Mouse (Mus musculus) forebrain, embryonic 10.5 days (tissue): Measurements from ENCODE around the gene Limk1. TPM values are rescaled to one million over a fixed set of nuclear protein-coding genes. Genes with fewer than 3 reads are reported as not detected.

Experiments
- DNase-seq: peaks from one replicate; pipeline ENCODE4 v3.0.0-alpha.2; 2017; ENCODE audit warnings: low spot score; ENCODE audit errors: extremely low spot score
- H3K27ac ChIP-seq: fragments of 300-500 bp; sonication (generic); 2 replicates; pipeline ENCODE4 v1.5.1; 2016; ENCODE audit warnings: mild to moderate bottlenecking
- H3K27me3 ChIP-seq: fragments of 300-500 bp; sonication (generic); 2 replicates; pipeline ENCODE4 v1.6.1; 2016; ENCODE audit warnings: mild to moderate bottlenecking; ENCODE audit not compliant: poor library complexity, severe bottlenecking
- H3K36me3 ChIP-seq: fragments of 300-500 bp; sonication (generic); replicated peaks from 2 replicates; pipeline ENCODE4 v1.6.1; 2016; ENCODE audit warnings: mild to moderate bottlenecking, moderate library complexity
- H3K4me1 ChIP-seq: fragments of 300-500 bp; sonication (generic); 2 replicates; pipeline ENCODE4 v1.6.1; 2016
- H3K4me3 ChIP-seq: fragments of 300-500 bp; sonication (generic); 2 replicates; pipeline ENCODE4 v1.5.1; 2016; ENCODE audit warnings: mild to moderate bottlenecking, moderate library complexity
- H3K9me3 ChIP-seq: fragments of 300-500 bp; sonication (generic); 2 replicates; pipeline ENCODE4 v1.6.1; 2016; ENCODE audit warnings: mild to moderate bottlenecking, moderate library complexity
- WGBS: fragments of 180-500 bp; shearing (Covaris S2); methylation state at CpG from one replicate; pipeline ENCODE4 v1.1.7; 2016; 5-methylcytosine and 5-hydroxymethylcytosine counted together
- polyA plus RNA-seq: library from polyadenylated mRNA; unstranded; fragments of >200 nt; fragmentation: Nextera tagmentation; extraction: Ambion mirVana; gene quantifications from 2 replicates; pipeline ENCODE4 v1.2.1, GENCODE M21; 2016

Limk1 gene
- polyA plus RNA-seq = 6.2 and 7.1 TPM in 2 replicates

- peak within 1 kb of the TSS; percentile 88 for H3K27ac ChIP-seq
- H3K36me3 ChIP-seq = peaks cover 32% of the 10 kb centered on the region
- no peaks in the 10 kb centered on the region for H3K9me3 ChIP-seq
- no peak for DNase-seq
- under 1% methylated on average over 43 of the region's 69 CpGs for WGBS
- H3K4me3 ChIP-seq = peak within 1 kb of the TSS; percentile 88
- peaks cover 15% of the 10 kb centered on the region for H3K27me3 ChIP-seq
- H3K4me1 ChIP-seq = peaks cover 27% of the 10 kb centered on the region
These were observed at the start of gene Limk1 for GRCm38 (mm10) chr5:134688086-134688717. TSS of gene Limk1 (minus strand) at chr5:134688598.

- Histone ChIP-seq H3K4me3 (no peak overlapping the region), H3K9me3 (no peaks in the 10 kb centered on the region), H3K27ac (no peak overlapping the region), H3K4me1 (no peaks in the 10 kb centered on the region; the same call in 1 of the 2 replicates), H3K36me3 (no peaks in the 10 kb centered on the region), H3K27me3 (no peaks in the 10 kb centered on the region)
- 81% methylated on average over 2 of the region's 2 CpGs for WGBS
- no peak for DNase-seq
These were observed 46.5 kb upstream of the Limk1 start for GRCm38 (mm10) chr5:134734920-134735319.

DNA sequence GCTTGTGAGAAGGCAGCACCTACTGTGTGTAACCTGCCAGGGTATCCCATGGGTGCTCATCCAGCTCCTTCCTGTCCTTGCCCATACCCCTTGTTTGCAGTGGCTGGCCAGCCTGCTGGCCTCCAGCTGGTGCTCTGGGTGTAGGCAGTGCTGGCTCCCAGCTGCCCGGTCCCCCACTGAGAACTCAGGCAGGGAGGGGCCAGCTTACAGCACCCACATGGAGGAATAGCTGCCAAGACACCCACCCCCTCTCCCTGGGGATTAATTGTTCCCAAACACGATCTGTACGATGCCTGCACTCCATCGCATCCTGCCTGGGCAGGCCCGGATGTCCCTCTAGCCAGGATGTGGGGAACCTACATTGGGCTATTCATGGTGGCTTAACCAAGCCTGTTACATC, 45.7 kb upstream of the Limk1 start:
- 79% methylated on average over 5 of the region's 5 CpGs for WGBS
- no peak overlapping the region for H3K27ac ChIP-seq

GRCm38 (mm10) chr5:134733241-134733640, 44.8 kb upstream of the Limk1 start:
- Histone ChIP-seq H3K9me3 (no peaks in the 10 kb centered on the region), H3K4me1 (peaks cover 12% of the 10 kb centered on the region; the same call in 1 of the 2 replicates), H3K4me3 (no peak overlapping the region), H3K27me3 (no peaks in the 10 kb centered on the region), H3K36me3 (no peaks in the 10 kb centered on the region), H3K27ac (no peak overlapping the region)
- DNase-seq = no peak
- 68% methylated on average over 4 of the region's 4 CpGs for WGBS

More for the DNA sequence above, 45.7 kb upstream of the Limk1 start:
- no peak overlapping the region for H3K4me3 ChIP-seq
- peaks cover 6% of the 10 kb centered on the region; the same call in 1 of the 2 replicates for H3K4me1 ChIP-seq
- H3K36me3 ChIP-seq = no peaks in the 10 kb centered on the region
- H3K9me3 ChIP-seq = no peaks in the 10 kb centered on the region
- no peak for DNase-seq
- no peaks in the 10 kb centered on the region for H3K27me3 ChIP-seq

DNA sequence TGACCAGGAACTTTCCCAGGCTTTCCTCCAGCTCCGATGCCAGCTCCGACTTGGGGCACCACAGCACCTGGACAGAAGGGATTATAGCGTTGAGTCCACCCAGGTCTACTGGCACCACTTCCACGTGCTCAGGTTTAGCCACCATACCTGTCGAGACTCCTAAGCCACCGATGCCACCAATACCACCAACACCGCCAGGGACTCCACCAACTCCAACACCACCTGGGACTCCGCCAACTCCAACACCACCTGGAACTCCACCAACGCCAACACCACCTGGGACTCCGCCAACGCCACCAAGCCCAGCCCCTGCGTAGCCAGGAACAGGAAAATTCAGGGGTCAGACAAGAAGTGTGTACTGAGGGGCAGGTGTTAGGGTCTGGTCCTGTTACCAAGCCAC, 40.7 kb upstream of the Limk1 start:
- Histone ChIP-seq H3K4me3 (no peak overlapping the region), H3K27ac (no peak overlapping the region), H3K4me1 (peaks cover 17% of the 10 kb centered on the region; the same call in 1 of the 2 replicates), H3K9me3 (no peaks in the 10 kb centered on the region), H3K36me3 (no peaks in the 10 kb centered on the region), H3K27me3 (no peaks in the 10 kb centered on the region)
- 91% methylated on average over 12 of the region's 12 CpGs for WGBS
- no peak for DNase-seq

DNA sequence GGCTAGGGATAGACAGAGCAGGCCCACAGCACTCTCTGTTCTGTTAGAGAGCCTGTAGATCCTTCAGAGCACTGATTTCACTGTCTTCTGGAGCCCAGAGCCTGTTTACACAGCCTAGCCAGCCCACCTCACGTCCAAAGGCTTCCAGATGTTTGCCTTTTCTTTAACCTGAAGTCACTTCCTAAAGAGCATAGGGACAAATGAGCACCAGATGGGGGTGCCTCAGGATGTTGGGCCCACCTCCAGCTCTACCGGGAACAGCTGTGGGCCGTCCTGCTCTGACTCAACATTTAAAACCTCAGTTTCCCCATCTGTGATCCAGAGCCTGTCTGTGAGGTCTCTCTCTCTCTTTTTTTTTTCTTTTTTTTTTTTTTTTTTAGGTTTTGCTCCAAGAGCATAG, 40.1 kb upstream of the Limk1 start:
- no peaks in the 10 kb centered on the region for H3K36me3 ChIP-seq
- H3K4me3 ChIP-seq = no peak overlapping the region
- peaks cover 17% of the 10 kb centered on the region; the same call in 1 of the 2 replicates for H3K4me1 ChIP-seq
- H3K27me3 ChIP-seq = no peaks in the 10 kb centered on the region
- WGBS = 67% methylated on average over 3 of the region's 3 CpGs
- H3K9me3 ChIP-seq = no peaks in the 10 kb centered on the region
- no peak overlapping the region for H3K27ac ChIP-seq
- no peak for DNase-seq

- Histone ChIP-seq H3K36me3 (no peaks in the 10 kb centered on the region), H3K4me3 (no peak overlapping the region), H3K27ac (no peak overlapping the region), H3K4me1 (peaks cover 17% of the 10 kb centered on the region; the same call in 1 of the 2 replicates), H3K27me3 (no peaks in the 10 kb centered on the region), H3K9me3 (no peaks in the 10 kb centered on the region)
- 83% methylated on average over 8 of the region's 8 CpGs for WGBS
- no peak for DNase-seq
These were observed 38.7 kb upstream of the Limk1 start for GRCm38 (mm10) chr5:134727001-134727639.

GRCm38 (mm10) chr5:134725299-134725698, 36.9 kb upstream of the Limk1 start:
- H3K36me3 ChIP-seq = no peaks in the 10 kb centered on the region
- H3K9me3 ChIP-seq = no peaks in the 10 kb centered on the region
- H3K27ac ChIP-seq = no peak overlapping the region
- 61% methylated on average over 4 of the region's 4 CpGs for WGBS
- H3K27me3 ChIP-seq = no peaks in the 10 kb centered on the region
- no peak for DNase-seq
- H3K4me3 ChIP-seq = no peak overlapping the region
- H3K4me1 ChIP-seq = peaks cover 17% of the 10 kb centered on the region; the same call in 1 of the 2 replicates

DNA sequence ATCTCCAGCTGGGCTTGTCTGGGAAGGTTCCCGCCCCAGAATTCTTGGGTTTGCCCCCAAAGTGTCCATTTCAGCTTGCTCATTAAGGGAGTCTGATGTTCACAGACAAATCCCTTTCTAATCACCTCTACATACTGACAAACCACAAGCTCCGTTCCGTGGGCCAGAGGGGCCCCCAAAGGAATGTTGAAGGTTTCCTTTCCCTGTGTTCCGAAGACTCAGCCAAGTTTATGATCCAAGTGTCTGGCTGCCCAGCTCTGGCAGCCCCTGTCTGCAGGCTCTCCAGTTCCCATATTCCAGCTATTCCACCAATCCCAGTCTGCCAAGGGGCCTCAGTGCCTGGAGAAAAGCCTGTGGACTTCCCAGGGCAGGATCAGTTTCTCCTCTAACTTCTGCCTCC, 31.7 kb upstream of the Limk1 start:
- H3K27me3 ChIP-seq = no peaks in the 10 kb centered on the region
- H3K4me1 ChIP-seq = no peaks in the 10 kb centered on the region
- no peak overlapping the region for H3K4me3 ChIP-seq
- WGBS = 70% methylated on average over 4 of the region's 4 CpGs
- H3K9me3 ChIP-seq = no peaks in the 10 kb centered on the region
- no peaks in the 10 kb centered on the region for H3K36me3 ChIP-seq
- DNase-seq = no peak
- no peak overlapping the region for H3K27ac ChIP-seq

DNA sequence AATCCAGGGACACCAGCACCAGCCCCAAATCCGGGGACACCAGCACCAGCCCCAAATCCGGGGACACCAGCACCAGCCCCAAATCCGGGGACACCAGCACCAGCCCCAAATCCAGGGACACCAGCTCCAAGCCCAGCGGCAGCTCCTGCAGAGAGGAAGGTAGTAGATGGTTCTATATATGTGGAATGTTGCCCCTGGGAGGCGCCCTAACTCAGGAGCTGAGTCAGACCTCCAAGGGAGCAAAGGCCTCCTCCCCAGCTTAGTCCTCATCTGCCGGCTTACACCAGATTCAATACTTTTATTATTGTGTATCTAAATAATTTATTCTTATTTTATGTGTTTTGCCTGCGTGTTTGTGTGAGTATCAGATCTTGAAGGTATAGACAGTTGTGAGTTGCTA, 22.7 kb upstream of the Limk1 start:
- Histone ChIP-seq H3K36me3 (no peaks in the 10 kb centered on the region), H3K27me3 (no peaks in the 10 kb centered on the region), H3K9me3 (no peaks in the 10 kb centered on the region), H3K27ac (no peak overlapping the region), H3K4me3 (no peak overlapping the region), H3K4me1 (no peaks in the 10 kb centered on the region)
- 66% methylated on average over 7 of the region's 7 CpGs for WGBS
- DNase-seq = no peak

GRCm38 (mm10) chr5:134709275-134709674, 20.9 kb upstream of the Limk1 start:
- DNase-seq = no peak
- H3K4me3 ChIP-seq = no peak overlapping the region
- no peak overlapping the region for H3K27ac ChIP-seq
- no peaks in the 10 kb centered on the region for H3K4me1 ChIP-seq
- 74% methylated on average over 6 of the region's 6 CpGs for WGBS
- no peaks in the 10 kb centered on the region for H3K9me3 ChIP-seq
- H3K36me3 ChIP-seq = no peaks in the 10 kb centered on the region
- H3K27me3 ChIP-seq = no peaks in the 10 kb centered on the region

DNA sequence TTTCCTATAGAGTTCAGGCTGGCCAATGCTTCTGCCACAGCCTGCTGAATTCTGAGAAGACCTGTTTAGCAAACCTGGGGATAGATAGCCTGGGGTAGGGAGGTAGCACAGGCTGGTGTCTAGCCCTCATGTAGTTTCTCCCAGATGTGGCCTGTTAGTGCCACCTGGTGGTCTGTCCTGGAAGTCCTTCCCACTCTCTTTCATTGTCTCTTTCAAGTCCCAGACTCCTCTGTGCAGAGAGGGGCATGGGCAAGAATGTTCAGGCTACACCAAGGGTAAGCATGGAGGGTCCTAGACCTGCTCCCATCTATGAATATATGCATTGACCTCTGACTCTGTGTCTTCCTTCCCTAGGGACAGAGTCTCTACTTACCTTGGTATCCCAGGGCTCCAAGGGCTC, 15.8 kb upstream of the Limk1 start:
- no peak overlapping the region for H3K4me3 ChIP-seq

DNA sequence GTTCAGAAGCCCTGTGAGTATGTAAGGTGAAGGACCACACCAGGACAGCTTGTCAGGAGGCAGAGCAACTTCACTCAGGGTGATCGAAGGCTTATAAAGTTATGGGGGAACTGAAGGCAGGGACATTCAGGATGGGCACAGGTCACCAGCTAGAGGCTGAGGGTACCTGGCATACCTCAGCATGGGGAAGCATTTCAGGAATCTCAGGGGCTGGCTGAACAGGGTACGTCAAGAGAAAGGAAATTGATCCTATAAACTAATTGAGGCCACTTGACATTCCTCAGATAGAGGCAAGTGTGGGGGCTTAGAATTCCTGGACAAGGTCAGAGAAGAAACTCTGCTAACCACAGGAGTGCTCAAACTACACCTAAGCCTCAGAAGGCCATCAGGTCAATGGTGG, 7.1 kb upstream of the Limk1 start:
- DNase-seq = no peak
- Histone ChIP-seq H3K36me3 (no peaks in the 10 kb centered on the region), H3K9me3 (peaks cover 3% of the 10 kb centered on the region; the same call in 1 of the 2 replicates), H3K4me1 (no peaks in the 10 kb centered on the region; the same call in 1 of the 2 replicates), H3K4me3 (no peak overlapping the region), H3K27ac (no peak overlapping the region), H3K27me3 (no peaks in the 10 kb centered on the region)
- WGBS = 71% methylated on average over 2 of the region's 2 CpGs

More for the DNA sequence above, 15.8 kb upstream of the Limk1 start:
- Histone ChIP-seq H3K27ac (no peak overlapping the region), H3K4me1 (no peaks in the 10 kb centered on the region), H3K9me3 (no peaks in the 10 kb centered on the region), H3K27me3 (no peaks in the 10 kb centered on the region), H3K36me3 (no peaks in the 10 kb centered on the region)
- DNase-seq = peak; percentile 80
